Mouse (Mus musculus): ENCODE results near the gene Gm438. TPM values are rescaled to one million over a fixed set of nuclear protein-coding genes. Genes with fewer than 3 reads are reported as not detected.
"Not testable (repeated sequence)": the region's sequence is repeated elsewhere in the genome, so short reads cannot be mapped to it uniquely, and the experiment has no call there.

Gene Gm438
- polyA plus RNA-seq (2015; fragmentation: Nextera tagmentation; extraction: Ambion mirVana), result not detected in 2 replicates

DNA sequence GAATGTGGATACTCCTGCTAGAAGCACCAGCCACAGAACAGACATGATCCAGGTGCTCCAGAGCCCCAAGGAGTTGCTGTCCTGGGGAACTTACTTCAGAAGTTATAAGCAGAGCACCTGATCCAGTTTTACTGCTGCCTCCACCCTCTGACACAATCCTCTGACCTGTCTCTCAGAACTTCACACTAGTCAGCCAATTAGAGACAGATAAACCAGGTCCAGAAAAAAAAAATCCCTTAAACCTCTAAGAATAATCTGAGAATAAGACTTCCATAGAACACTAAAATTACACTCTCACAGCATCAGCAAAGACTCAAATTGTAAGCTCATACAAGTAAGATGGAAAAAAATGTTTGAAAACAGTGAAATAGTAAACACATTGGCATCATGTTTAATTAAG, at the start of gene Gm438:
TSS of gene Gm438 (minus strand) at position 101 of the 400 bp plus-strand sequence.
- Histone ChIP-seq H3K27me3 (no peaks in the 10 kb centered on the region), H3K9ac (no peak within 1 kb of the TSS), H3K9me3 (replicated peaks) (no peaks in the 10 kb centered on the region), H3K4me1 (no peaks in the 10 kb centered on the region), H3K36me3 (no peaks in the 10 kb centered on the region), H3K27ac (no peak within 1 kb of the TSS), H3K4me2 (no peak within 1 kb of the TSS), H3K4me3 (replicated peaks) (no peak within 1 kb of the TSS)
- ATAC-seq (replicated peaks; ENCODE audit: low FRiP score), result no peak

DNA sequence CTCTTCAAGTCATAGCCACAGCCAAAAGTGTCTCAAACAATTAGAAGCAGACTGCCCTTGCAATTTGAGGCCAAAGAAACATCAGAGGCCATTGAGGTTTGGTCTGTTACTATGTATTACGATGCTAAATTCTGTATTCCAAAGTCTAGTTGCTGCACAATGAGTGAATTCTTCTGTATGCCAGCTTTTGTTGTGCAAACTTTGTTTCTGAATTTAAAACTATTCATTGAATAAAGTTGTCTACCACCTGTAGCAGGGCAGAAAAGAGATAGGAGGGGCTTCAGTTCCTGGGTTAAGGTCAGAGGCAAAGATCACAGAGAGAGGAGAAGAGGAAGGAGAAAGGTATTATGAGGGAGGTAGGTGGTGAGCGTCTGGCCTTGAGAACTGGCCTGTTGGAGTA, 38.3 kb upstream of the Gm438 start:
- Histone ChIP-seq H3K4me3 (replicated peaks) (no peak overlapping the region), H3K27me3 (no peaks in the 10 kb centered on the region), H3K4me2 (no peak overlapping the region), H3K9ac (no peak overlapping the region), H3K27ac (no peak overlapping the region), H3K9me3 (replicated peaks) (no peaks in the 10 kb centered on the region), H3K36me3 (no peaks in the 10 kb centered on the region), H3K4me1 (no peaks in the 10 kb centered on the region)
- no peak for ATAC-seq (replicated peaks; ENCODE audit: low FRiP score)
- WGBS, result 83% methylated on average over 2 of the region's 2 CpGs

DNA sequence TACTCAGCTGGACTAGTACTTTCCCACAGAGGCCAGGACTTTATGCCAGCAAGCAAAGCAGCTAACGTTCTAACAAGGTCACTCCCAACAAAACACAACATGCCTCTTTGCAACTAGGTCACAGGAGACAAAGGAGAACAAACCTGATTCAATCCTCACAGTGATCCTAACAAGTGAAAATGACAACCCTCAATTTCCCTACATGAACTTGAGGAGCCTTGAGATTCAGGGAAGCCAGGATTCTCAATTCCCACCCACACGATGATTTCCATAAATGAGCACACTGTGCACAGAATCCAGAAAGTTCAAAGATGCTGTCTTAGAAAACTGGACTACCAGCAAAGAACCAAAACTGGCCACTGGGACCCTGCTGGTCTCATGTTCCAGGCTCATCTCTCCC, 37.6 kb upstream of the Gm438 start:
- no peak overlapping the region for H3K4me2 ChIP-seq
- 84% methylated on average over 2 of the region's 2 CpGs for WGBS
- no peak overlapping the region for H3K4me3 ChIP-seq (replicated peaks)
- H3K27ac ChIP-seq, result no peak overlapping the region
- H3K36me3 ChIP-seq, result no peaks in the 10 kb centered on the region
- H3K4me1 ChIP-seq, result no peaks in the 10 kb centered on the region
- no peak overlapping the region for H3K9ac ChIP-seq
- H3K27me3 ChIP-seq, result no peaks in the 10 kb centered on the region
- no peaks in the 10 kb centered on the region for H3K9me3 ChIP-seq (replicated peaks)
- ATAC-seq (replicated peaks; ENCODE audit: low FRiP score), result no peak

DNA sequence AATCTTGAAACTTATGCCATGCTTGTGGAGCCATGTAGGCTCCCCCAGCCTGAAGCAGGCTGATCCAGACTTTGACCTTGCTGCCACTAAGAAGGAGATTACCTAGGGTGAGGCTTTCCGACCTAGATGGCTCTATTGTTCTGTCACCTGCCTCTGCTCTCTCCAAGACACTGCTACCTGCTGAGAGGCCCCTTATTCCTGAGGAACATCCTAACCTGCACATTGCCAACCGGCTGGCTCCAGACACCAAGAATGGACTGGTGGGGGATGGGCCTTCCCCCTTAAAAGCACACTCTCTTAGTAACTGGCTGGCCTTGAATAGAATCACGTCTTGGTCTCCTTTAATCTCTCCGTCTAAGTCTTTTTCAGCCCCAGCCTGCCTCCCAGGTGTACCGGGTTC, 20.8 kb upstream of the Gm438 start:
- 58% methylated on average over 5 of the region's 5 CpGs for WGBS
- not testable (repeated sequence) for H3K27ac ChIP-seq; H3K4me1 ChIP-seq; H3K9me3 ChIP-seq (replicated peaks); ATAC-seq (replicated peaks; ENCODE audit: low FRiP score); H3K36me3 ChIP-seq; H3K27me3 ChIP-seq; H3K4me2 ChIP-seq; H3K4me3 ChIP-seq (replicated peaks); H3K9ac ChIP-seq

DNA sequence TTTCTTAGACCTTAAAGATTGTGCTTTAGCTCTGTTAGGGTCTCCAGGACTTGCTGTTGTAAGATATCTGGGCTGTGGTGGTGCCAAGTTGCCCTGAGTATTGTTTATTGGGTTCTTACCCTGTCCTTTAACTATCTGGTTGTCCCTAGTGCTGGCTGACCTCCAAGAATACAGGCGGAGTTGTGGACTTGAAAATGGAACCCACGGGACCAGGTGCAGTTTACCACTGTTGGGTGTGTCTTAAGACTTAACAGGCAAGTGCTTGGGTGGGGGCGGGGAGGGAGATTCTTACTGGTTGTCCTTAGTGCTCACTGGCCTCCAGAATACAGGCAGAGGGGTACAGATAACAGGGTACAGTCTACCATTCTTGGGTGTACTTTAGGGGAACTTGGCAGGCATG, 17.2 kb upstream of the Gm438 start:
- no peak overlapping the region for H3K4me3 ChIP-seq (replicated peaks)
- no peaks in the 10 kb centered on the region for H3K4me1 ChIP-seq
- H3K36me3 ChIP-seq, result no peaks in the 10 kb centered on the region
- no peaks in the 10 kb centered on the region for H3K27me3 ChIP-seq
- 81% methylated on average over 3 of the region's 3 CpGs for WGBS
- no peak overlapping the region for H3K4me2 ChIP-seq
- no peaks in the 10 kb centered on the region for H3K9me3 ChIP-seq (replicated peaks)
- H3K27ac ChIP-seq, result no peak overlapping the region
- ATAC-seq (replicated peaks; ENCODE audit: low FRiP score), result no peak
- H3K9ac ChIP-seq, result no peak overlapping the region

DNA sequence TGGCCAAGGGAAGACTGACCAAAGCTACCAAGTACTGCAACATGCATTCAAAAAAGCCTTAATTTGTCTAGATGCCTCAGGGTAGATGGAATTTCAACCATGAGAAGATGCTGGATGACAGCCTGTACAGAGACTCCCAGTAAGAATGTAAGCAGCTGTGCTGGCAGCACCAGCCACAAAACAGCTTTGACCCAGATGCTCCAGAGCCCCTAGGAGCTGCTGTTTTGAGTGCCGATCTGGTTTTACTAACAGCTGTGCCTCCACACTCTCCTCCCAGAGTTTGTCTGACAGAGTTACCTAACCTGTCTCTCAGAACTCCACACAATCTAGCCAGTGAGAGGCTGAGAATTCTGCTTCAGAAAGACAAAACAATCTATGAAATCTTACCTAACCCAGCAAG, 3.8 kb upstream of the Gm438 start:
- no peak for ATAC-seq (replicated peaks; ENCODE audit: low FRiP score)
- Histone ChIP-seq H3K4me1 (no peaks in the 10 kb centered on the region), H3K4me3 (replicated peaks) (no peak overlapping the region), H3K4me2 (no peak overlapping the region), H3K9ac (no peak overlapping the region), H3K9me3 (replicated peaks) (no peaks in the 10 kb centered on the region), H3K36me3 (no peaks in the 10 kb centered on the region), H3K27me3 (no peaks in the 10 kb centered on the region), H3K27ac (no peak overlapping the region)
- WGBS, result 64% methylated on average over 1 of the region's 1 CpGs

DNA sequence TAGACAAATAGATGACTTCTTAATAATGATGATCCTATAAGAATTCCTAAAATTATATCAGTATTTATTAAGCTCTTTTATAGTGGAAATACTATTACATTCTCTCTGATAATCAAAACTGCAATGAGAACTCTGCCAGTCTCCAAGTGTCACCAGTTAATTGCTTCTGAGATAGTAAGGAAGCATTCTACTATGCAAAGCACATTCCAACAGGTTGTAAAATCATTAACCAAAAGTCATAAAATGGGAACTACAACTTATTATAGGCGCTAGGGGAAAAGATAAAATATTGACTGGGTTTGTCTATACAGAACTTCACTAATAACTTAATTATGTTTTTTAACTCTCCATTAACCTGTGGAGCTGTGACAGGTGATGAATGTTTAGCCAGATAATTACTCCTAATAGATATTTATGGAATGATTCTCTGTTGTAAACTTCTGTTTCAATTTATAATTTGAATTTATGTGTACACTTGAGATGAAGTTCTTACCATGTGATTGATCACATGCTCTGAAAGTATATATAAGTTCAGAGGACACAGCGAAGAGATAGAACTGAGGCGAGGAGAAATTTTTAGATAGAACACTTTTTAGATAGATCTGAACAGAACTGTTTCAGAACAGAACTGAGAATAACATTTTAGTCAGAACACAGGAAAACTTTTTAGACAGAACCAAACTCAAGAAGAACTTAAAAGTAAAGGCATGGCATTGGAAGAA, 3.7 kb downstream of the Gm438 start:
- Histone ChIP-seq H3K9me3 (replicated peaks) (no peaks in the 10 kb centered on the region), H3K4me3 (replicated peaks) (no peak overlapping the region), H3K27me3 (no peaks in the 10 kb centered on the region), H3K36me3 (no peaks in the 10 kb centered on the region), H3K4me2 (no peak overlapping the region), H3K27ac (no peak overlapping the region), H3K9ac (no peak overlapping the region), H3K4me1 (no peaks in the 10 kb centered on the region)
- no peak for ATAC-seq (replicated peaks; ENCODE audit: low FRiP score)
- whole genome bisulfite sequencing, result 66% methylated on average over 3 of the region's 3 CpGs

DNA sequence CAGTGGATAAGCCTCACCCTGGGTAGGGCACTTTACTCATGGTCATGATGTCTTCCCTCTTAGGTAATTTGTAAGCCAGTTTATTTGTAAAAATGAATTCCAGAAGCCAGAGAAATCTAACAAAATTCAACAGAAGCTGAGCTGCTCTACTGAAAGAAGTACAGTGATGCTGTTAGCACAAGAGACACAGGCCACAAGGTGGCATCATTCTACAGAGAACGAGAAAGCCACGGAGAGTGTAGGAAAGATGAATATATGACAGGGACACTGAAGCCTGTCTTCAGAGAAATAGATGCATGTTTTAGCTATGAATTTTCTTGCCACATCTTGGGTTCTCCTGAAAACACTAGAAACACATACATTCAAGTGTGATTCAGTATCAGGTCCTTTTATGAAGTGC, 20.7 kb downstream of the Gm438 start:
- Histone ChIP-seq H3K36me3 (no peaks in the 10 kb centered on the region), H3K27ac (no peak overlapping the region), H3K9ac (no peak overlapping the region), H3K27me3 (no peaks in the 10 kb centered on the region), H3K4me2 (no peak overlapping the region), H3K9me3 (replicated peaks) (no peaks in the 10 kb centered on the region), H3K4me1 (no peaks in the 10 kb centered on the region), H3K4me3 (replicated peaks) (no peak overlapping the region)
- ATAC-seq (replicated peaks; ENCODE audit: low FRiP score), result no peak
- 23% methylated on average over 2 of the region's 2 CpGs for WGBS

DNA sequence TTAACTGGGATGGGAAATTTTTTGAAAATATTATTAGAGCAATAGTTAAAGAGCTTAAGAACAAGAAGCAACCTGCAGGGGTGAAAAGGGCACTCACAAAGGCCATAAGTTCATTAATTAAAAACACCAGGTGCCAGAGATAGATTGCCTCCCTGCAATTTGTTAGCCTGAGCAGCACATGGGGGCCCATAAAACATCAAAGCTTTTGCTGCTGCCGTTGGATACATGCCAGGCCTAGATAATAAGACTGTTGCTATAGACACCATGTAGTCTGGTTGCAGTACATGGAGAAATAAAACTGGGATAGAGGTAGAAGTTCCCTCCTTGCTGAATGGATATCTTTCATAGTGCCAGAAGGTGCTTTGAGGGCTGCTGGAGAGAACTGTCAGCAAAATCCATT, 37.2 kb downstream of the Gm438 start:
- H3K27ac ChIP-seq, result no peak overlapping the region
- H3K9me3 ChIP-seq (replicated peaks), result no peaks in the 10 kb centered on the region
- H3K4me2 ChIP-seq, result no peak overlapping the region
- WGBS, result 4% methylated on average over 1 of the region's 1 CpGs
- no peaks in the 10 kb centered on the region for H3K36me3 ChIP-seq
- H3K27me3 ChIP-seq, result no peaks in the 10 kb centered on the region
- no peak for ATAC-seq (replicated peaks; ENCODE audit: low FRiP score)
- no peak overlapping the region for H3K9ac ChIP-seq
- no peaks in the 10 kb centered on the region for H3K4me1 ChIP-seq
- no peak overlapping the region for H3K4me3 ChIP-seq (replicated peaks)

Other genes starting within 250 kb of the Gm438 start
- not detected in 2 replicates for gene Gm13124, start 221.4 kb downstream of the Gm438 start, polyA plus RNA-seq (2015; fragmentation: Nextera tagmentation; extraction: Ambion mirVana)
- gene Aadacl4, start 172.9 kb downstream of the Gm438 start, polyA plus RNA-seq (2015; fragmentation: Nextera tagmentation; extraction: Ambion mirVana), result not detected in 2 replicates
- not detected in 2 replicates for gene Gm436, start 100.2 kb downstream of the Gm438 start, polyA plus RNA-seq (2015; fragmentation: Nextera tagmentation; extraction: Ambion mirVana)
- gene Gm13178, start 65.2 kb downstream of the Gm438 start, polyA plus RNA-seq (2015; fragmentation: Nextera tagmentation; extraction: Ambion mirVana), result not detected in 2 replicates
- 207 TPM in 2 replicates for gene Dhrs3, start 106.2 kb upstream of the Gm438 start, polyA plus RNA-seq (2015; fragmentation: Nextera tagmentation; extraction: Ambion mirVana)

Measured in kidney, embryonic 15.5 days (tissue).